Mouse (Mus musculus): ENCODE data around the gene Prss38.

GRCm38 (mm10) chr11:59385123-59385522, 9.7 kb upstream of the Prss38 start:
- TF ChIP-seq CTCF (IDR thresholded peaks at IDR 0.05) (no peak), EP300 (IDR thresholded peaks at IDR 0.05; ENCODE audit: insufficient read depth, low read depth, low read length) (no peak)
